Mouse (Mus musculus) testis, adult 2 months (tissue): ENCODE results near the gene Hoxc4. TPM values are rescaled to one million over a fixed set of nuclear protein-coding genes. Genes with fewer than 3 reads are reported as not detected.

Experiments
- H3K27ac ChIP-seq: fragments of 200-500 bp; 2 replicates; pipeline ENCODE4 v1.5.1; 2012; ENCODE audit warnings: low read depth, low read length; ENCODE audit not compliant: control insufficient read depth, insufficient read depth
- H3K27me3 ChIP-seq: fragments of 200-500 bp; 2 replicates; pipeline ENCODE4 v1.6.1; 2012; ENCODE audit warnings: mild to moderate bottlenecking, low read length, moderate library complexity; ENCODE audit not compliant: control insufficient read depth, insufficient read depth
- H3K36me3 ChIP-seq: fragments of 200-500 bp; 2 replicates; pipeline ENCODE4 v1.6.1; 2012; ENCODE audit warnings: mild to moderate bottlenecking, low read length; ENCODE audit not compliant: control insufficient read depth, insufficient read depth
- H3K4me1 ChIP-seq: fragments of 200-500 bp; 2 replicates; pipeline ENCODE4 v1.6.1; 2012; ENCODE audit warnings: low read length; ENCODE audit not compliant: control insufficient read depth, insufficient read depth
- H3K4me3 ChIP-seq: fragments of 200-500 bp; 2 replicates; pipeline ENCODE4 v1.5.1; 2012; ENCODE audit warnings: low read depth, mild to moderate bottlenecking, low read length, moderate library complexity, mixed read lengths; ENCODE audit not compliant: control insufficient read depth
- CTCF ChIP-seq: fragments of 200-500 bp; IDR thresholded peaks from 2 replicates; pipeline ENCODE4 v1.5.1; 2012; ENCODE audit warnings: low read depth, mild to moderate bottlenecking, inconsistent platforms, low read length, moderate library complexity; ENCODE audit not compliant: control insufficient read depth, insufficient read depth, insufficient replicate concordance
- POLR2A ChIP-seq: fragments of 200-500 bp; IDR thresholded peaks from 2 replicates; pipeline ENCODE4 v1.6.1; 2012; ENCODE audit warnings: low read depth, mild to moderate bottlenecking, inconsistent platforms, low read length, moderate library complexity; ENCODE audit not compliant: control insufficient read depth
- polyA plus RNA-seq: library from polyadenylated mRNA; depleted of rRNA; stranded (reverse); fragments of >200 nt; gene quantifications from 2 replicates; pipeline ENCODE4 v1.2.3, GENCODE M21; 2012

The Hoxc4 gene
- polyA plus RNA-seq, 1 experiment = 0.33 TPM

GRCm38 (mm10) chr15:102998608-102999182, 20.0 kb upstream of the Hoxc4 start:
- peaks cover 12% of the 10 kb centered on the region for H3K27me3 ChIP-seq

GRCm38 (mm10) chr15:102999183-102999831, 19.4 kb upstream of the Hoxc4 start:
- TF ChIP-seq CTCF (no peak), POLR2A (no peak)
- H3K27me3 ChIP-seq = peaks cover 12% of the 10 kb centered on the region
- H3K4me1 ChIP-seq = peaks cover 13% of the 10 kb centered on the region
- H3K27ac ChIP-seq = peak overlapping the region; percentile 82
- peak overlapping the region; percentile 78 for H3K4me3 ChIP-seq
- H3K36me3 ChIP-seq = no peaks in the 10 kb centered on the region

More at GRCm38 (mm10) chr15:102998608-102999182, 20.0 kb upstream of the Hoxc4 start:
- H3K36me3 ChIP-seq = no peaks in the 10 kb centered on the region
- peaks cover 13% of the 10 kb centered on the region for H3K4me1 ChIP-seq
- peak overlapping the region; percentile 78 for H3K4me3 ChIP-seq
- TF ChIP-seq CTCF (no peak), POLR2A (no peak)
- peak overlapping the region; percentile 82 for H3K27ac ChIP-seq

GRCm38 (mm10) chr15:102999955-103000354, 18.8 kb upstream of the Hoxc4 start:
- Histone ChIP-seq H3K4me1 (peaks cover 13% of the 10 kb centered on the region), H3K36me3 (no peaks in the 10 kb centered on the region), H3K27ac (peak overlapping the region; percentile 25), H3K27me3 (peaks cover 12% of the 10 kb centered on the region), H3K4me3 (no peak overlapping the region)
- TF ChIP-seq CTCF (no peak), POLR2A (no peak)

- Histone ChIP-seq H3K27me3 (peaks cover 15% of the 10 kb centered on the region), H3K27ac (peak overlapping the region; percentile 77), H3K4me1 (peaks cover 16% of the 10 kb centered on the region), H3K36me3 (no peaks in the 10 kb centered on the region), H3K4me3 (peak overlapping the region; percentile 30)
- TF ChIP-seq POLR2A = no peak
- no peak for TF ChIP-seq CTCF
These were observed 18.2 kb upstream of the Hoxc4 start for GRCm38 (mm10) chr15:103000501-103000901.

GRCm38 (mm10) chr15:103001370-103001769, 17.4 kb upstream of the Hoxc4 start:
- Histone ChIP-seq H3K27me3 (peaks cover 10% of the 10 kb centered on the region), H3K4me1 (peaks cover 16% of the 10 kb centered on the region), H3K36me3 (no peaks in the 10 kb centered on the region), H3K27ac (peak overlapping the region; percentile 44; the same call in 1 of the 2 replicates), H3K4me3 (no peak overlapping the region)
- no peak for TF ChIP-seq POLR2A
- TF ChIP-seq CTCF = no peak

- no peak for TF ChIP-seq CTCF
- no peak for TF ChIP-seq POLR2A
- peaks cover 16% of the 10 kb centered on the region for H3K4me1 ChIP-seq
- no peaks in the 10 kb centered on the region for H3K36me3 ChIP-seq
- H3K27ac ChIP-seq = peak overlapping the region; percentile 37
- H3K27me3 ChIP-seq = peaks cover 6% of the 10 kb centered on the region
- H3K4me3 ChIP-seq = no peak overlapping the region
These were observed 16.6 kb upstream of the Hoxc4 start for GRCm38 (mm10) chr15:103002156-103002555.

- Histone ChIP-seq H3K27me3 (peaks cover 6% of the 10 kb centered on the region), H3K4me3 (no peak overlapping the region)
These were observed 15.8 kb upstream of the Hoxc4 start for GRCm38 (mm10) chr15:103002821-103003448.

GRCm38 (mm10) chr15:103005308-103005707, 13.4 kb upstream of the Hoxc4 start:
- H3K36me3 ChIP-seq = no peaks in the 10 kb centered on the region
- H3K27ac ChIP-seq = peak overlapping the region; percentile 75
- peaks cover 13% of the 10 kb centered on the region for H3K4me1 ChIP-seq
- peaks cover 2% of the 10 kb centered on the region; the same call in 1 of the 2 replicates for H3K27me3 ChIP-seq
- no peak overlapping the region for H3K4me3 ChIP-seq
- TF ChIP-seq POLR2A = no peak
- TF ChIP-seq CTCF = no peak

More at GRCm38 (mm10) chr15:103002821-103003448, 15.8 kb upstream of the Hoxc4 start:
- H3K4me1 ChIP-seq = peaks cover 16% of the 10 kb centered on the region
- no peak overlapping the region for H3K27ac ChIP-seq
- TF ChIP-seq CTCF (no peak), POLR2A (no peak)
- no peaks in the 10 kb centered on the region for H3K36me3 ChIP-seq
